Mouse (Mus musculus): ENCODE measurements around the gene Camta1. TPM values are rescaled to one million over a fixed set of nuclear protein-coding genes. Genes with fewer than 3 reads are reported as not detected.
A peak's percentile ranks its signal among the peaks of the same experiment; 100 is the strongest.

Camta1 gene
- total and polyA plus RNA-seq, 2 experiments from 2014 or later, result 127 to 145 TPM

DNA sequence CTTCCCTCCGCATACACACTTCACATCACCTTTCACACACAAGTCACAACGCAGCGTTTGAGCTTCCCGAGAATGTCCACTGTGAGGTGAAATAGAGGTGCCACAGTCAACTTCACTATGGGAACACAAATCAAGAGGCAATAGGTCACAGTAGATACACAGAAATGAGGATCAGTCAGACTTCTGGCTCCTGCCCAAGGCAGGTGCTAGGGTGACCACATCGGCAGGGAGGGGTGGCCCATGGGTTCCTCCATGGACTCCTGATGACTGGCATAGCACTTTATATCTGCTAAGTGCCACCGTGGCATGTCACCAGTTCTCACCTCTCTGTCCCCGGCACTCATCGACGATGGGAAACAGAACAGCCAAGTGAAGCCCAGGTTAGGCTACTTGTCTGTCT is 863.0 kb downstream of the Camta1 start:
- 94% methylated on average over 9 of the region's 9 CpGs for WGBS
- no peak overlapping the region for H3K4me2 ChIP-seq (ENCODE audit: low read depth, low read length)
- no peak for DNase-seq (ENCODE audit: low spot score)
- no peaks in the 10 kb centered on the region for H3K4me1 ChIP-seq (ENCODE audit: insufficient read depth, low read length)
- TF ChIP-seq CTCF (IDR thresholded peaks at IDR 0.05; ENCODE audit: low read depth), result no peak
- no peak overlapping the region for H3K27ac ChIP-seq
- no peaks in the 10 kb centered on the region for H3K36me3 ChIP-seq (ENCODE audit: insufficient read depth, low read length)
- no peaks in the 10 kb centered on the region for H3K27me3 ChIP-seq (ENCODE audit: insufficient read depth, low read length)
- H3K9ac ChIP-seq (replicated peaks; ENCODE audit: low read length), result no peak overlapping the region
- no peaks in the 10 kb centered on the region for H3K9me3 ChIP-seq (ENCODE audit: low read length)
- H3K4me3 ChIP-seq (ENCODE audit: low read length), result no peak overlapping the region
- no peak for ATAC-seq

DNA sequence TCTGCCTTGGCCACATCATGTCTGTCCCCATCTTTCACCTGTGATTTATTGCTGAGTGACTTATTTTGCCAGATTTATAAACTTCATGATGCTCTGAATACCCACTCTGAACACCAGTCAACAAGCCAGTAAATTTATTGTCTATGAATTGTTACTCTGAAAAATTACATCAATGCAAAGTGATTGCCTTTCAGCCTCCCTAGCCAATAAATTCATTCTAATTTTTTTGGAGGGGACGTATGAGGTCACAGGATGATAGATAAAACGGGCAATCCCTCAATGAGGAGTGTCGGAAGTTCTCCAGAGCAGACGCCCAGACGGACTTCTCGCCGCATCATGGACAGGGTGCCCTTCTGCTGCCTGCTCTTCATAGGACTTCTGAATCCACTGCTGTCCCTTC is 864.9 kb downstream of the Camta1 start, which contains the start of gene Uts2:
Uts2 (plus strand) TSS at position 301 of the 400 bp plus-strand sequence.
- no peak within 1 kb of the TSS for H3K4me2 ChIP-seq (ENCODE audit: low read depth, low read length)
- DNase-seq (ENCODE audit: low spot score) (no peak), ATAC-seq (no peak)
- no peak within 1 kb of the TSS for H3K9ac ChIP-seq (replicated peaks; ENCODE audit: low read length)
- H3K4me1 ChIP-seq (ENCODE audit: insufficient read depth, low read length), result no peaks in the 10 kb centered on the region
- no peak within 1 kb of the TSS for H3K4me3 ChIP-seq (ENCODE audit: low read length)
- no peaks in the 10 kb centered on the region for H3K9me3 ChIP-seq (ENCODE audit: low read length)
- WGBS, result 91% methylated on average over 7 of the region's 7 CpGs
- no peaks in the 10 kb centered on the region for H3K27me3 ChIP-seq (ENCODE audit: insufficient read depth, low read length)
- no peaks in the 10 kb centered on the region for H3K36me3 ChIP-seq (ENCODE audit: insufficient read depth, low read length)
- no peak within 1 kb of the TSS for H3K27ac ChIP-seq
- no peak for TF ChIP-seq CTCF (IDR thresholded peaks at IDR 0.05; ENCODE audit: low read depth)

DNA sequence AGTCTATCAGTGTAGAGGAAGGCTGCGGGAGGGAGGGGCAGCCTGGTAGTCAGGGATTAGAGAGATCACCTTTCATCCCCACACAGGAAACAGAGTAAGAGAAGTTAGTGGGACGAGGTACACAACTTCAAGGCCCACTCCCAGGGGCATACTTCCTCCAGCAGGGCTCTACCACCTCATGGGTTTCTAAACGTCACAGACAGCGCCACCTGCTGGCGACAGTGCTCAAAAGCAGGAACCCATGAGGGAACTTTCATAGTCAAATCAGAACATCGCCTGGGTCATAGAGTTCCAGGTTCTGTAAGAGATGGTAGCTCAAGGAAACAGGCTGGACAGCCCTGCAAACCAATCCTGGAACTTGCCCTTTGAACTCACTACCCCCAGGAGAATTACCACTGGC is 871.5 kb downstream of the Camta1 start:
- 44% methylated on average over 6 of the region's 6 CpGs for WGBS
- peak; percentile 57 for TF ChIP-seq CTCF (IDR thresholded peaks at IDR 0.05; ENCODE audit: low read depth)
- DNase-seq (ENCODE audit: low spot score), result peak; percentile 27
- Histone ChIP-seq H3K4me2 (ENCODE audit: low read depth, low read length) (no peak overlapping the region), H3K9me3 (ENCODE audit: low read length) (no peaks in the 10 kb centered on the region), H3K36me3 (ENCODE audit: insufficient read depth, low read length) (no peaks in the 10 kb centered on the region), H3K4me1 (ENCODE audit: insufficient read depth, low read length) (no peaks in the 10 kb centered on the region), H3K4me3 (ENCODE audit: low read length) (no peak overlapping the region), H3K27me3 (ENCODE audit: insufficient read depth, low read length) (no peaks in the 10 kb centered on the region), H3K27ac (no peak overlapping the region), H3K9ac (replicated peaks; ENCODE audit: low read length) (no peak overlapping the region)
- no peak for ATAC-seq

DNA sequence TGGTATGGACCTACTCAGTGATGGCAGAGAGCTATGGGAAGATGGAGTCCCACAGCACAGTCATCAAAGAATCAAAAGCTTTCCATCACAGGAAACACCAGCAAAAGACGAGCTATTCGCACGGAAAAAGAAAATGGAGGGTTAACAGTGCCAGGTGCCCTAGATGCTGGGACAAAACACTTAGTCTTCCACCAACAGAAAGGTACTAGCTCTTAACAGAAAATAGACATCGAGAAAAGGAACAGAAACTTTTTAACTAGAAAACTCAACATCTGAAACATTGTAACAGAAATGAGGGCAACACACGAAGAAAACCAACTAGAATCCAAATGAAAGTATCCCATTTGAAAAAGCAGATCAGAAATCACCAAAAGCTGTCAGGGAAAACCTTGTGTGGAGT is 881.5 kb downstream of the Camta1 start:
- H3K9me3 ChIP-seq (ENCODE audit: low read length), result no peaks in the 10 kb centered on the region
- ATAC-seq (no peak), DNase-seq (ENCODE audit: low spot score) (no peak)

DNA sequence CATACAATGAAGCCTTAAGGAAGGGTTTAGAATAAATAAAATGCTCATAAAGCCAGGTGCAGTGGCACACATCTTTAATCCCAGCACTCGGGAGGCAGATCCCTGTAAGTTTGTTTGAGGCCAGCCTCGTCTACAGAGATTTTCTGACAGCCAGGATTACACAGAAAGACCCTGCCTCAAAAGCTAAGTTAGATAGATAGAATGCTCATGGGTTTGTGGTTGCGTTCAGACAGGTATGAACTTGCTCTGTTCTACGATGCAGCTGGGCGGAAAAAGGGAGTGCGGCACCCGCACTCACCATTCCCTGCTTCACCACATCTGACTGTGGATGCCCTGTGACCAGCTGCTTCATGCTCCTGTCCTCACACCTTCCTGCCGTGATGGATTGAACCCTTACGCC is 882.2 kb downstream of the Camta1 start:
- no peak for TF ChIP-seq CTCF (IDR thresholded peaks at IDR 0.05; ENCODE audit: low read depth)
- Histone ChIP-seq H3K9me3 (ENCODE audit: low read length) (no peaks in the 10 kb centered on the region), H3K36me3 (ENCODE audit: insufficient read depth, low read length) (no peaks in the 10 kb centered on the region), H3K4me1 (ENCODE audit: insufficient read depth, low read length) (no peaks in the 10 kb centered on the region), H3K4me3 (ENCODE audit: low read length) (no peak overlapping the region), H3K27ac (no peak overlapping the region), H3K9ac (replicated peaks; ENCODE audit: low read length) (no peak overlapping the region), H3K4me2 (ENCODE audit: low read depth, low read length) (no peak overlapping the region), H3K27me3 (ENCODE audit: insufficient read depth, low read length) (no peaks in the 10 kb centered on the region)
- WGBS, result 86% methylated on average over 9 of the region's 9 CpGs
- DNase-seq (ENCODE audit: low spot score) (no peak), ATAC-seq (no peak)

More for the DNA sequence above, 881.5 kb downstream of the Camta1 start:
- TF ChIP-seq CTCF (IDR thresholded peaks at IDR 0.05; ENCODE audit: low read depth), result no peak
- Histone ChIP-seq H3K27ac (no peak overlapping the region), H3K4me3 (ENCODE audit: low read length) (no peak overlapping the region), H3K9ac (replicated peaks; ENCODE audit: low read length) (no peak overlapping the region), H3K4me1 (ENCODE audit: insufficient read depth, low read length) (no peaks in the 10 kb centered on the region), H3K4me2 (ENCODE audit: low read depth, low read length) (no peak overlapping the region), H3K36me3 (ENCODE audit: insufficient read depth, low read length) (no peaks in the 10 kb centered on the region), H3K27me3 (ENCODE audit: insufficient read depth, low read length) (no peaks in the 10 kb centered on the region)
- WGBS, result 85% methylated on average over 5 of the region's 5 CpGs

DNA sequence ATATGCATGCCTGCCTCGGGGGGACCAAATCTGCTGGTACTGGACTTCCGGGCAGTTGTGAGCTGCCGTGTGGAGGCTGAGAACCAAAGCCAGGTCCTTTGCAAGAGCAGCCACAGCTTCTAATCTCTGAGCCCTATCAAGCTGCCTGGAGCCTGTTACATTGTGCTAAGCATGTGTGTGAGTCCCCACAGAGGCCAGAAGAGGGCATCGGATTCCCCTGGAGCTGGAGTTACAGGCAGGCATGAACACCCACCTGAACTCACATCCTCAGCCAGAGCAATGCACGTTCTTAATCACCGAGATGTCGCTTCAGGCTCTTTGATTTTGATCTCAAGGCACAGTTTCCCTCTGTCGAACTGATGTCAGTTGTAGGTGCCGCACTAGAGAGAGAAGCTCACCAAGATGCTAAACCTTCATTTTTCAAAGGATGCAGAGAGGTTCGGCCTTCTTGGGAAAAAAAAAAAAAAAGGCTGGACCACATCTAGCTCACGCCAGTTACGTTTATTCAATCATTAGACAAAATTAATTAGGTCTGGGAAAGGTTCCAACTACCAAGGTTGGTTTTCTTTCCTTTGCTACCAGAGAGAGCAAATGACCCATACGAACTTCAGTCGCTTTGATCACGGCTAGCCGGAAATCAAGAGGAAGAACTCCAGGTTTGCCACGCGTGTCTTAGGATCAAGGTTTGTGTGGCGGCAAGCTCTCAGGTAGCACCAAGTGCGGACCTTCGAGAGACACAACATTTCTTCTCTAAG is 883.3 kb downstream of the Camta1 start:
- ATAC-seq (no peak), DNase-seq (ENCODE audit: low spot score) (no peak)
- Histone ChIP-seq H3K4me1 (ENCODE audit: insufficient read depth, low read length) (no peaks in the 10 kb centered on the region), H3K4me3 (ENCODE audit: low read length) (no peak overlapping the region), H3K4me2 (ENCODE audit: low read depth, low read length) (no peak overlapping the region), H3K9me3 (ENCODE audit: low read length) (no peaks in the 10 kb centered on the region), H3K27me3 (ENCODE audit: insufficient read depth, low read length) (no peaks in the 10 kb centered on the region), H3K27ac (no peak overlapping the region), H3K36me3 (ENCODE audit: insufficient read depth, low read length) (no peaks in the 10 kb centered on the region), H3K9ac (replicated peaks; ENCODE audit: low read length) (no peak overlapping the region)
- 82% methylated on average over 21 of the region's 21 CpGs for WGBS
- TF ChIP-seq CTCF (IDR thresholded peaks at IDR 0.05; ENCODE audit: low read depth), result no peak

DNA sequence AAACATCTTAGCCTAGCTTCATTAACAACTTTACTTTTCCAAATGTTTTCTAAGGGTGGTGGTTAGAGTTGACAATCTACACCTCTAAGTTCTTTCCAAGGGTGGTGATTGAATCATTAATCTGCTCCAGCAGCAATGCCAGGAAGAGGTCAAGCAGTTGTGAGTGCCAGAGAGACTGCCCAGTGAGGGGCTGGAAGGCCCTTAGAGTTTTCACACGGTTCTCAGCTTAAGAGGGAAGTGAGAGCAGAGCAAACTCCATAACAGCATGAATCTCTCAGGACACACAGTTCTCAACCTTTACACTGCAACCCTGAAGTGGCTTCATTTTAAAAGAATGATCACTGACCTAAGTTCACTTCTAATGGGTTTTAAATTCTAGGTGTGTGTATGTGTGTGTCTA is 886.5 kb downstream of the Camta1 start:
- DNase-seq (ENCODE audit: low spot score), result no peak
- no peaks in the 10 kb centered on the region for H3K27me3 ChIP-seq (ENCODE audit: insufficient read depth, low read length)
- no peak overlapping the region for H3K4me2 ChIP-seq (ENCODE audit: low read depth, low read length)
- H3K4me1 ChIP-seq (ENCODE audit: insufficient read depth, low read length), result no peaks in the 10 kb centered on the region
- H3K36me3 ChIP-seq (ENCODE audit: insufficient read depth, low read length), result no peaks in the 10 kb centered on the region
- no peak overlapping the region for H3K27ac ChIP-seq
- H3K4me3 ChIP-seq (ENCODE audit: low read length), result no peak overlapping the region
- 24% methylated on average over 1 of the region's 1 CpGs for WGBS
- H3K9me3 ChIP-seq (ENCODE audit: low read length), result no peaks in the 10 kb centered on the region
- H3K9ac ChIP-seq (replicated peaks; ENCODE audit: low read length), result no peak overlapping the region
- no peak for ATAC-seq
- no peak for TF ChIP-seq CTCF (IDR thresholded peaks at IDR 0.05; ENCODE audit: low read depth)
